Mouse (Mus musculus): ENCODE measurements at regions not wholly inside any gene's neighbourhood (a gene's known extent, or its start where the extent isn't known, plus 50 kb on each side); places are given as distances from the start of the nearest gene placed in this dataset.

DNA sequence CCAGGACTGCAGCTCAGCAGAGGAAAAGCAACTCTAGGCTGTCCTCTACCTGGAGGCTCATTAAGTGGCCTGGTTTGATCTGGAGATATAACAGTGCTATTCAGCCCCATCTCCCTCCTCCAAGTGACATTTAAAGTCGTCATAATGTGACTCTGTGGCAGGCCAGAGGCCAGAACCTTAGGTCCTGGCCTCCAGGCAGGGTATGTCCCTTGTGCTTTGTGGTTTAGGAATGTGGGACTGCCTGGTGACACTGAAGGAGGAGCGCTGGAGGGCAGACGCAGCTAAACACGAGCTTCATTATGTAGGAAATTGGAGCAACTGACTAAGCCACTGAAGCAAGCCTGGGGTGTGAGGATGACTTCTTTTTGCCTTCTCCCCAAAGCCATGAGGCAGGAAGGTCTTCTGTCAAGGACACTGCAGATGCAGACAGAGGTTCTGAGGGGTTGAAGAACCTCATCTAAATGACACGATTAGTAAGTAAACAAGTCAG, 290.9 kb upstream of the Id2 start:
- WGBS, result 65% methylated on average over 5 of the region's 5 CpGs
- no peak overlapping the region for H3K4me3 ChIP-seq (ENCODE audit: low read depth, low read length)
- no peaks in the 10 kb centered on the region for H3K9me3 ChIP-seq (ENCODE audit: low read length)
- H3K9ac ChIP-seq, result no peak overlapping the region
- no peak overlapping the region for H3K4me2 ChIP-seq (ENCODE audit: low read depth)
- no peaks in the 10 kb centered on the region for H3K27me3 ChIP-seq (ENCODE audit: insufficient read depth, low read length)
- ATAC-seq (no peak), DNase-seq (no peak)
- H3K4me1 ChIP-seq (ENCODE audit: insufficient read depth), result no peaks in the 10 kb centered on the region
- TF ChIP-seq CTCF (IDR thresholded peaks at IDR 0.05; ENCODE audit: low read depth), result no peak
- H3K36me3 ChIP-seq (ENCODE audit: insufficient read depth), result no peaks in the 10 kb centered on the region
- no peak overlapping the region for H3K27ac ChIP-seq (ENCODE audit: low read depth, low read length)

- no peak overlapping the region for H3K4me3 ChIP-seq (ENCODE audit: low read depth, low read length)
- H3K4me1 ChIP-seq (ENCODE audit: insufficient read depth), result no peaks in the 10 kb centered on the region
- no peak for ATAC-seq
- H3K9ac ChIP-seq, result no peak overlapping the region
- H3K4me2 ChIP-seq (ENCODE audit: low read depth), result no peak overlapping the region
- 80% methylated on average over 6 of the region's 6 CpGs for WGBS
- no peak for DNase-seq
- no peak overlapping the region for H3K27ac ChIP-seq (ENCODE audit: low read depth, low read length)
- no peak for TF ChIP-seq CTCF (IDR thresholded peaks at IDR 0.05; ENCODE audit: low read depth)
- no peaks in the 10 kb centered on the region for H3K27me3 ChIP-seq (ENCODE audit: insufficient read depth, low read length)
- no peaks in the 10 kb centered on the region for H3K9me3 ChIP-seq (ENCODE audit: low read length)
- no peaks in the 10 kb centered on the region for H3K36me3 ChIP-seq (ENCODE audit: insufficient read depth)
Observed at GRCm38 (mm10) chr12:25382961-25383360, 286.0 kb upstream of the Id2 start.

DNA sequence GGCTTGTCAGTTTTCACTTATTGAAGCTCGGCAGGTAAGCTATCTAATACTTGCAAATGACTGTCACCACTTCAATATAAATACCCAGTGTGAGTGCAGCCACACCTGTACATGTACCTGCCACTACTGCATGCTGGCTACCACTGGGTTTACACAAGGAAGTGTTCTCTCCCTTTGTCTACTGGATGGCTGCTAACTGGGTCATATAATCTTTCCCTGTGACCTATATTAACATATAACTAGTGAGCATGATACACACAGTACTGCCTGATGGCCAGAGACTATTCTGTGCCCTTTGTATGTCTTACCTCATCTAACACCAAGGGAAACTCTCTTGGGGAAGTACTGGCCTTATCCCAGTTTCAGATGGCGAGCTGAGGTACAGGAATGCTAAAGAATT, 285.5 kb upstream of the Id2 start:
- no peaks in the 10 kb centered on the region for H3K4me1 ChIP-seq (ENCODE audit: insufficient read depth)
- H3K4me3 ChIP-seq (ENCODE audit: low read depth, low read length), result no peak overlapping the region
- WGBS, result 96% methylated on average over 2 of the region's 2 CpGs
- no peaks in the 10 kb centered on the region for H3K36me3 ChIP-seq (ENCODE audit: insufficient read depth)
- H3K9me3 ChIP-seq (ENCODE audit: low read length), result no peaks in the 10 kb centered on the region
- no peak overlapping the region for H3K27ac ChIP-seq (ENCODE audit: low read depth, low read length)
- no peak for ATAC-seq
- DNase-seq, result no peak
- H3K4me2 ChIP-seq (ENCODE audit: low read depth), result no peak overlapping the region
- H3K27me3 ChIP-seq (ENCODE audit: insufficient read depth, low read length), result no peaks in the 10 kb centered on the region
- TF ChIP-seq CTCF (IDR thresholded peaks at IDR 0.05; ENCODE audit: low read depth), result no peak
- H3K9ac ChIP-seq, result no peak overlapping the region

- H3K27me3 ChIP-seq (ENCODE audit: insufficient read depth, low read length), result no peaks in the 10 kb centered on the region
- H3K9me3 ChIP-seq (ENCODE audit: low read length), result no peaks in the 10 kb centered on the region
- no peaks in the 10 kb centered on the region for H3K4me1 ChIP-seq (ENCODE audit: insufficient read depth)
- no peak overlapping the region for H3K4me2 ChIP-seq (ENCODE audit: low read depth)
- no peak overlapping the region for H3K4me3 ChIP-seq (ENCODE audit: low read depth, low read length)
- H3K9ac ChIP-seq, result no peak overlapping the region
- DNase-seq, result no peak
- no peak overlapping the region for H3K27ac ChIP-seq (ENCODE audit: low read depth, low read length)
- no peak for ATAC-seq
- 65% methylated on average over 4 of the region's 4 CpGs for WGBS
- no peak for TF ChIP-seq CTCF (IDR thresholded peaks at IDR 0.05; ENCODE audit: low read depth)
- no peaks in the 10 kb centered on the region for H3K36me3 ChIP-seq (ENCODE audit: insufficient read depth)
Observed at GRCm38 (mm10) chr12:25381619-25382018, 284.7 kb upstream of the Id2 start.

DNA sequence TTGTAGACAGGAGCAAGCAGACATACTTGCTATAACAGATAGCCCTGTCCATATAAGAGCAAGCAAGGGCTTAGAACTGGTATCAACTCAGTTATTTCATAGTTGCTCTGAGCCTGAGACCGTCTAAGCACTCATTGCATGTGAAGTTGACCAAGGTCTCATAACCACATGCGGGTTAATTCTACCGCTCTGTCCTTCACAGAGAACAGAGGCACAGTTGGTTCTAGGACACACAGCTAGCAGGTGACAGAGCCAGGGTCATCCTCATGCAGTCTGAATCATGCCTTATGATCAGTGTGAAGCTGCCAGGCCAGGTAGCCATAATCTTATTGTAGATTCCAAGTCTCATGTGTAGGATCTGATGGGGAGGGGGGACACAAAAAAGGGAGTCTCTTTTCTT, 283.1 kb upstream of the Id2 start:
- Histone ChIP-seq H3K4me3 (ENCODE audit: low read depth, low read length) (no peak overlapping the region), H3K36me3 (ENCODE audit: insufficient read depth) (no peaks in the 10 kb centered on the region), H3K9ac (no peak overlapping the region), H3K9me3 (ENCODE audit: low read length) (no peaks in the 10 kb centered on the region), H3K4me2 (ENCODE audit: low read depth) (no peak overlapping the region), H3K4me1 (ENCODE audit: insufficient read depth) (no peaks in the 10 kb centered on the region), H3K27me3 (ENCODE audit: insufficient read depth, low read length) (no peaks in the 10 kb centered on the region), H3K27ac (ENCODE audit: low read depth, low read length) (no peak overlapping the region)
- DNase-seq (no peak), ATAC-seq (no peak)
- 96% methylated on average over 3 of the region's 3 CpGs for WGBS
- TF ChIP-seq CTCF (IDR thresholded peaks at IDR 0.05; ENCODE audit: low read depth), result no peak

DNA sequence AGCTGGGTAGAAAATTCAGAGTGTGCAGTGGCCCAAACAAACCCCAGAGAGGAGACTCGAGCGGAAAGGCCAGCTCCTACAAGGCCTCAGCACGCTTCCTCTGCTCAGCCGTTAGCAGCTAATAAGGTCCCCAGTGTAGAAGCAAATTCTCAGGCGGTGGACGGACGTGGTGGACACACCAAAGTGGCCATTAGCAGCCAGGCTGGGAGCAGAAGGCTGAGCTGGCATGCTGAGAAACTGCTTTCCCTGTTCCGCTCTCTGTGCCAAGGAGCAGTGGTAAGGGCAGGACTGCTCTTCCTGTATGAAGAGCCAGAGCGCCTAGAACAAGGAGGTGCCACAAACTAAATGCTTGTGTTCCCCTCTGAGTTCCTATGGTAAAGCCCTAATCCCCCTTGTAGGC, 282.1 kb upstream of the Id2 start:
- DNase-seq (no peak), ATAC-seq (no peak)
- H3K9me3 ChIP-seq (ENCODE audit: low read length), result no peaks in the 10 kb centered on the region
- no peak for TF ChIP-seq CTCF (IDR thresholded peaks at IDR 0.05; ENCODE audit: low read depth)
- H3K4me1 ChIP-seq (ENCODE audit: insufficient read depth), result no peaks in the 10 kb centered on the region
- H3K9ac ChIP-seq, result no peak overlapping the region
- no peaks in the 10 kb centered on the region for H3K27me3 ChIP-seq (ENCODE audit: insufficient read depth, low read length)
- no peaks in the 10 kb centered on the region for H3K36me3 ChIP-seq (ENCODE audit: insufficient read depth)
- H3K27ac ChIP-seq (ENCODE audit: low read depth, low read length), result no peak overlapping the region
- WGBS, result 70% methylated on average over 9 of the region's 9 CpGs
- no peak overlapping the region for H3K4me3 ChIP-seq (ENCODE audit: low read depth, low read length)
- no peak overlapping the region for H3K4me2 ChIP-seq (ENCODE audit: low read depth)

DNA sequence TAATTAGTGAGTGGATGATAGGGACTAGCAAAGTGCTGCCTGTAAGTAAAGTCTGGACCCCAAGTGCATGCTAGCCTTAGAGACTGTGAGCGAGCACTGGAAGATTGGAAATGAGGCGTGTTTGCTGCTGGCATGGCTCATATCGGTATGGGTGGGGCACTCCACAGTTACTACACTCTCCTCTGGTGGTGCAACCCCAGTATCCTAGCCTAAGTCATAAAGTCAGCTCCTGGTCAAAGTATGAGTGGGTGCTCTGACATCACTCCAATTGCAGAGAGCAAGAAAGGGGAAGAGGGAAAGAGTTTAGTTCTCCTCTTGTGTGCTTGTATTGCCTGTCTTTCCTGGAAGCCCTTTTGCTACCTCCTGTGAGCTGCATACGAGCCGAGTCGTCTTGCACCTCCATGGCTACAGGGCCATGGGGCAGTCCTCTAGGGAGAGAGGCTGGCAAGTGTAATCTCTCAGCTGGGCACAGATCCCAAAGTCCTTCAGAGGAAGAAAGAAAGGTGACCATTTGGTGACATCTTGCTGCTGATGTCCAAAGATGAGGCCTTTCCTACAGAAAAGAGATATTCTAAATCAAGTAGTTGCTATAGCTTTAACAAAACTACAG, 281.2 kb upstream of the Id2 start:
- no peak for DNase-seq
- H3K4me3 ChIP-seq (ENCODE audit: low read depth, low read length), result no peak overlapping the region
- no peak for ATAC-seq
- no peaks in the 10 kb centered on the region for H3K27me3 ChIP-seq (ENCODE audit: insufficient read depth, low read length)
- H3K27ac ChIP-seq (ENCODE audit: low read depth, low read length), result no peak overlapping the region
- WGBS, result 77% methylated on average over 6 of the region's 6 CpGs
- H3K9me3 ChIP-seq (ENCODE audit: low read length), result no peaks in the 10 kb centered on the region
- no peaks in the 10 kb centered on the region for H3K36me3 ChIP-seq (ENCODE audit: insufficient read depth)
- TF ChIP-seq CTCF (IDR thresholded peaks at IDR 0.05; ENCODE audit: low read depth), result no peak
- H3K4me1 ChIP-seq (ENCODE audit: insufficient read depth), result no peaks in the 10 kb centered on the region
- no peak overlapping the region for H3K4me2 ChIP-seq (ENCODE audit: low read depth)
- no peak overlapping the region for H3K9ac ChIP-seq

Measured in forebrain, postnatal 0 days (tissue).